Comparison of ENCODE assay signal across 8 mouse cellular contexts in the genomic region with DNA sequence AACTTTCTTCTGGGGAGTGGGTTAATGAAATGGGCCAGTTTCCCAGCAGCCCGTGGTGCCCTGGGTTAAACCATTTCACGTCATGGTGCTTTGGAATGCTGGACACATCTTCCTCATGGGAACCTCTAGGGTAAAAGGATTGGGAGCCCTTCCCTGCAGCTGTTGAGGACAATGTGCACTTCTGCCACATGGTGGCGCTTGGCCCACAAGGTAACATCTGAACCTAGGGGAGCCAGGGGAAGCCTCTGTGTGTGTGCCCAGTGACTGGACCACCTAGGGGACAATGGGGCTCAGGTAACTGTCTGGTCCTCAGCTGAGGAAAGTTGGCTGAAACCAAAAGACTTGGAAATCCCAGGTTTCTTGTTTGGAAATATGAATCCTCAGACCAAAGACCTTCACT. TPM values are rescaled to one million over a fixed set of nuclear protein-coding genes. Genes with fewer than 3 reads are reported as not detected.
DNase-seq lines count a peak whose midpoint lies in the region; ATAC-seq and TF ChIP-seq lines count a peak whose summit lies in the region.

No protein-coding gene starts in this region.

- no peak overlapping the region for H3K9ac ChIP-seq in ES-E14 (ENCODE audit: insufficient read depth, low read depth, low read length, poor library complexity, severe bottlenecking)

- no peaks in the 10 kb centered on the region for H3K9me3 ChIP-seq in ES-E14 (ENCODE audit: control insufficient read depth, insufficient read depth, low read depth, low read length)

- TF ChIP-seq CTCF in embryonic fibroblast, embryonic 13.5 days (IDR thresholded peaks at IDR 0.05; ENCODE audit: borderline replicate concordance, insufficient read depth, low read length) = peak; percentile 93

- no peaks in the 10 kb centered on the region for H3K4me1 ChIP-seq in ES-E14 (ENCODE audit: control insufficient read depth in 2 of 2, insufficient read depth in 2 of 2, low read length in 2 of 2, poor library complexity in 1 of 2)
- no peaks in the 10 kb centered on the region for H3K4me1 ChIP-seq in embryonic fibroblast, embryonic 13.5 days (ENCODE audit: control insufficient read depth, insufficient read depth, low read length)

- no peak overlapping the region for H3K27ac ChIP-seq in ES-E14 (ENCODE audit: insufficient read depth, low read depth, low read length, poor library complexity, severe bottlenecking)
- no peak overlapping the region for H3K27ac ChIP-seq in embryonic fibroblast, embryonic 13.5 days (ENCODE audit: insufficient read depth, low read length)

- peak; percentile 60 for DNase-seq in ES-E14 (ENCODE audit: low read depth, low spot score)
- peak; percentile 74 to 80 for DNase-seq in adrenal gland, postnatal 36 days
- DNase-seq in heart, postnatal 25 days (ENCODE audit: low spot score) = peak; percentile 51
- peak; percentile 61 to 64 for DNase-seq in layer of hippocampus, postnatal 14 days (ENCODE audit: low spot score in 2 of 2)
- peak; percentile 79 for DNase-seq in right cerebral cortex, postnatal 14 days

- intact Hi-C loops in heart, postnatal 25 days (cut with DNase I) = loop anchor here (1.0 to 5.0 kb wide), 3 partner anchors 20 to 391 kb away; no protein-coding TSS in a partner anchor

- no peak for TF ChIP-seq POLR2A in embryonic fibroblast, embryonic 13.5 days (IDR thresholded peaks at IDR 0.05; ENCODE audit: low read depth, low read length)

- no peaks in the 10 kb centered on the region for H3K36me3 ChIP-seq in ES-E14 (ENCODE audit: control insufficient read depth, insufficient read depth, low read length, poor library complexity, severe bottlenecking)

- no peak overlapping the region for H3K4me3 ChIP-seq in ES-E14 (ENCODE audit: insufficient read depth in 1 of 2, low read depth in 1 of 2, low read length in 2 of 2, poor library complexity in 1 of 2, severe bottlenecking in 1 of 2)
- no peak overlapping the region for H3K4me3 ChIP-seq in embryonic fibroblast, embryonic 13.5 days (ENCODE audit: insufficient read depth, low read length)

- in situ Hi-C loops in ES-E14 (cut with MboI; ENCODE audit: low sequenced_read_pairs in 2 of 2, unreplicated experiment in 2 of 2) = no loop called here

- ATAC-seq in megakaryocyte-erythroid progenitor cell, adult 5-6 weeks (replicated peaks; ENCODE audit: low FRiP score, low TSS enrichment, poor library complexity, severe bottlenecking) = peak; percentile 71
- no peak for ATAC-seq in monocyte, adult 5-6 weeks (replicated peaks; ENCODE audit: insufficient number of reproducible peaks, low FRiP score, low TSS enrichment, poor library complexity, severe bottlenecking)

TF ChIP-seq in ES-E14, 5 proteins besides CTCF, POLR2A, EP300 and RAD21:
- peak; percentile 59; the same call in 1 of the 2 replicates for TF ChIP-seq ZC3H11A (IDR thresholded peaks at IDR 0.05; ENCODE audit: borderline replicate concordance, low read depth, low read length)
- no peak for TF ChIP-seq MAFK (IDR thresholded peaks at IDR 0.05; ENCODE audit: insufficient read depth, low read depth, low read length)
- no peak for TF ChIP-seq CHD2 (IDR thresholded peaks at IDR 0.05; ENCODE audit: low read depth, low read length)
- TF ChIP-seq HCFC1 (IDR thresholded peaks at IDR 0.05; ENCODE audit: borderline replicate concordance, insufficient read depth, low read length) = no peak
- TF ChIP-seq ZNF384 (IDR thresholded peaks at IDR 0.05; ENCODE audit: low read depth, low read length) = no peak

RNA-seq across cellular contexts. Expression of a gene that starts 12.1 kb away (rescaled TPM):
- 0.27 TPM in 1 of 2 replicates, not detected in the other for total RNA-seq in ES-E14 (2012; rRNA removed)
- total RNA-seq in adrenal gland, postnatal 36 days (2021) = not detected
- not detected in 2 replicates for polyA plus RNA-seq in embryonic fibroblast, embryonic 13.5 days (2011; ENCODE audit: insufficient read length, low read depth, missing spikeins)
- total RNA-seq in heart, postnatal 25 days (2021) = not detected
- total RNA-seq in layer of hippocampus, postnatal 14 days (2021) = under 1 TPM; 0.35 to 0.41 TPM
- not detected in 2 replicates for total RNA-seq in megakaryocyte-erythroid progenitor cell, adult 5-6 weeks (2014; fragmentation: Nextera tagmentation)
- total RNA-seq in megakaryocyte-erythroid progenitor cell, adult 5-6 weeks (2017) = not detected in 2 replicates
- total RNA-seq in monocyte, adult 5-6 weeks (2017) = not detected in 3 replicates

RNA-seq across cellular contexts. Expression of a gene that starts 46.8 kb away (rescaled TPM):
- 0.40 TPM in 1 of 2 replicates, not detected in the other for total RNA-seq in ES-E14 (2012; rRNA removed)
- not detected for total RNA-seq in adrenal gland, postnatal 36 days (2021)
- polyA plus RNA-seq in embryonic fibroblast, embryonic 13.5 days (2011; ENCODE audit: insufficient read length, low read depth, missing spikeins) = not detected in 2 replicates
- total RNA-seq in heart, postnatal 25 days (2021) = not detected
- not detected for total RNA-seq in layer of hippocampus, postnatal 14 days (2021)
- total RNA-seq in megakaryocyte-erythroid progenitor cell, adult 5-6 weeks (2014; fragmentation: Nextera tagmentation) = not detected in 2 replicates
- total RNA-seq in megakaryocyte-erythroid progenitor cell, adult 5-6 weeks (2017) = not detected in 2 replicates
- not detected in 3 replicates for total RNA-seq in monocyte, adult 5-6 weeks (2017)
